Mouse (Mus musculus) A20 (cell line): Measurements from ENCODE around the gene Atp6v0d1.

ENCODE experiments used
- DNase-seq: peaks from one replicate; pipeline ENCODE4 v3.0.0-alpha.2; 2011; ENCODE audit warnings: low read depth, low spot score

The Atp6v0d1 gene

DNA sequence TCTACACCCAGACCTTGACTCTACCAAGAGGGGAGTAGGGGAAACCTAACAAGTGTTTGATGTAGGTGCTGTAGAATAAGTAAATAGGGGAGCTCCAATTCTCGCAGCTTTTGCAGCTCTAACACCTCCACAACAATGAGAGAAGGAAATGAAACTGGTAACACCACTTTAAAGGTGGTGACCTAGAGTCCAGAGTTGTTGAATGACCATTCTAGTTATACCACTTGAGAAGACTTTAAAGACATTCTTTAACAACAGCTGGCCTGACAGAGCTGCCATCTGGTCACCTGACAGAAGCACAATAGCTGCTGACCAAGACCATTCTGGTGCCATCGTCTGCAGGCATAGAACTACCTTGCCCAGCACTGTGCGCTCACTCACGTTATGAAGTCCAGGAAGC lies 26.9 kb downstream of the Atp6v0d1 start:
- peak; percentile 47 for DNase-seq

DNA sequence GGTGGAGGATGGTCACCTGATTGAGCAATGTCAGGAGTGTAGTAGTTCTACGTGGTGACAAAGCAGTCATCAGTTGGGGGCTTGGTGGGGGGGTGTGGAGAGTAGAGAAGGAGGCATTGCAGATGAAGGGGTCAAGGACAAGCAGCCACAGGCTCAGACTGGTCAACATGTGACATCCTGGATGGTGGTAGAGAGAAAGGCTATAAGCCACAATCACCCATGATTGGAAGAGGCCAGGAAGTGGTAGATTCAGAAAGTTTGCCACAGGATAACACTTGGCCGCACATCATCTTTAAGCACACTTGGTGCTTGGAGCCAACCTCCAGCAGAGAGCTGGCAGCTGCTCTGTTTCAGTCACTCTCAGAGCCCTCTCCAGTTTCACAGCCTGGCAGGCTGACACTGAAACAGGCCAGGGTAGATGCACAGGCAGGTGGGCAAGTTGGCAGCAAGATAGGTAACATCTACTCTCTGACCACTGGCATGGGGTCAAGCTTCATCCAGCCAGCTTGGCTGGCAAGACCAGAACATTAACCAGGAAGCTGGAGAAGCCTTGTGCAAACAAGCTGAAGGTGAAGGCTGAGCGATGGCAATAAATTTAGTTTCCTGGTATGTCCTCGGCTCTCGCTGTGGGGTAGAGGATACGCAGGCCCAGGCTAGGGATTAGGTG lies 28.7 kb downstream of the Atp6v0d1 start:
- DNase-seq, result no peak

DNA sequence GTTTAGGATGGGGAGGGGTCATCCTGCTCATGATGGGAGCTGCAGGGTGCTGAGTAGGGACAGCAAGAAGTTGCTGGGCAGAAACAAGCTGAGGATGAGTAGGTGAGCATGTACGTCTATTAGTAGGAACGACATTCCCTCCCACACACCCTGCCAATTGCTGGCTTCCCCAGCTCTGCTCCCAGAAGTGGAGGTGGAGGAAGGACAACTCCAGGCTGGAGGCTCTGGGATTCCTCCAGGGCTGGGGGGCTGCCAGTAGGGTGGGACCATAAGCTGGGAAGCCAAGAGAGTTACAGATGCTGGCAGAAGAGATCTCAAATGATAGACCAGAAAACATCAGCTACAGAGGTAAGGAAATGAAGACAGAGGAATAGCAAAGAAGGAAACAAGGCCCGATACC lies 29.3 kb downstream of the Atp6v0d1 start:
- no peak for DNase-seq

DNA sequence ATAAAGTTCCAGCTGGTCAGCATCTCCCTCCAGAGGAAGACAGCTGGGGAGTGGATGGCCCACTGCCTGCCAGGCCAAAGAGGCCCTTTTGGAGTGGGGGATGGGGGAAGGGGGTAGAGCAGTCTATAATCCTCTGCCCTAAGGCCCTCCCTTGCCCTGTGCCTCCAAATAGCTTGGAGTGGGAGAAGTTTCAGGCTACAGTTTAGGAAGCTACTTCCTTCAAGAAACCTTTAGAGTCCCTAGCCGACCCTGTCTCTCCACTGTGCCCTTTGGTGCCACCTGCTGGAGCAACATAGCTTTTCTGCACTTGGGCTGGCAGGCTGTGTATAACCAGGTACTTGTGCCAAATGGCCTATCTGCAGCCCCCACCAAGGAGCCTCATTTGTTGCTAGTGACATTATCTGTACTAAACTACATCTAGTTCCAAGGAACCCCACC lies 31.9 kb downstream of the Atp6v0d1 start:
- DNase-seq, result peak; percentile 73

DNA sequence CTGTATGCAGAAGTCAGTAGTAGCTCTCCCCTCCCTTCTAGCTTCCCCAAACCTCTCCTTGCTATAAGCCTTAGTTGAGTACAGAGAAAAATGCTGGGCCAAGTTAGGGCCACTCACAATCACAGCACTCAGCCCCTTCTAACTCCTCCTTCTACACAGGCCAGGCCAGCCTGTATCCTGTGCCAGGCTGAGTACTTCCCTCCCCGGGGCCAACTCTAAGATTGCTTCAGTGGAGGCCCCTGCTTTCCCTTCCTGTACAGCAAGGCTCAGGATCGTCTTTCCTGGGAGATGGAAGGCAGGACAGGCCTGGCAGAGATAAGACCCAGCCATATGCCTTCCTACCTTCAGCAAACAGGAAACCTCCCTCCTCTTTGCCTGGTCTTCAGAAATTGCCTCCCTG lies 32.4 kb downstream of the Atp6v0d1 start:
- DNase-seq, result no peak

DNA sequence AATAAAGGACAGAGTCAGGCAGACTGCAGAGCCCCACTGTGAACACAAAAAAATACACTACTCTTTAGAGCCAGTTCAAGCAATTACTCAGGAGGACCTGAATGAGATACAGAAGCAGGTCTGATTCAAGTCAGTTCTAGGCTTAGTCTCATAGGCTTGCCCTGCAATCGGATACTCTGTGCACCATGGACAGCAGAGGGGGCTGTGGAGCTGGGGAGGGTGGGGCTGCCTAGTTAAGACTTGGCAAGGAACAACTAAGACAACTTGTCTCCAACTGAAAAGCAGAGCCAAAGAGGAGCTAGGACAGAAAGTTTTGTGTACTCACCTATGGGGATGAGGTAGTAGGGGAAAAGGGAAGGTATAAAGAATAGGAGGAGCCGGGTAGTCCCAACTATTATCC lies 34.1 kb downstream of the Atp6v0d1 start:
- DNase-seq, result peak; percentile 50

- no peak for DNase-seq
Measured at GRCm38 (mm10) chr8:105529271-105529670, 36.6 kb downstream of the Atp6v0d1 start.

GRCm38 (mm10) chr8:105528206-105528605 lies 37.6 kb downstream of the Atp6v0d1 start:
- no peak for DNase-seq

GRCm38 (mm10) chr8:105527110-105527509 lies 38.7 kb downstream of the Atp6v0d1 start:
- no peak for DNase-seq

DNA sequence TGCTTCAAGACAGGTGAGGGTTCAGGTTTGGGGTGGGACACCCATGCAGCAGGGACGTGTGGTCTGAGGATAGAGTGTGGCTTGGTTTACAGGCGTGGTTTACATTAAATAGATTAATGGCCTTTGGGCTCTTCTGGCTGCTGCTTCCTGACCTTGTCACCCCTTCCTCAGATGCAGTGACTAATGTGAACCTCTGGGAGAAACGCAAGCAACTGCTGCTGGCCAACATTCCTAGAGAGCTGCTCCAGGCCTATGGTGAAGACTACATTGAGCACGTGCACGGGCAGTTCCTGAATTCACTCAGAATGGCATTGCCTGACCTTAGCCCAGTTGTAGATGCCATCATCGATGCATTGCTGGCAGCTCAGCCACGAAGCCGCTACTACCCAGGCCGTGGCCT lies 43.0 kb downstream of the Atp6v0d1 start:
- DNase-seq, result no peak

DNA sequence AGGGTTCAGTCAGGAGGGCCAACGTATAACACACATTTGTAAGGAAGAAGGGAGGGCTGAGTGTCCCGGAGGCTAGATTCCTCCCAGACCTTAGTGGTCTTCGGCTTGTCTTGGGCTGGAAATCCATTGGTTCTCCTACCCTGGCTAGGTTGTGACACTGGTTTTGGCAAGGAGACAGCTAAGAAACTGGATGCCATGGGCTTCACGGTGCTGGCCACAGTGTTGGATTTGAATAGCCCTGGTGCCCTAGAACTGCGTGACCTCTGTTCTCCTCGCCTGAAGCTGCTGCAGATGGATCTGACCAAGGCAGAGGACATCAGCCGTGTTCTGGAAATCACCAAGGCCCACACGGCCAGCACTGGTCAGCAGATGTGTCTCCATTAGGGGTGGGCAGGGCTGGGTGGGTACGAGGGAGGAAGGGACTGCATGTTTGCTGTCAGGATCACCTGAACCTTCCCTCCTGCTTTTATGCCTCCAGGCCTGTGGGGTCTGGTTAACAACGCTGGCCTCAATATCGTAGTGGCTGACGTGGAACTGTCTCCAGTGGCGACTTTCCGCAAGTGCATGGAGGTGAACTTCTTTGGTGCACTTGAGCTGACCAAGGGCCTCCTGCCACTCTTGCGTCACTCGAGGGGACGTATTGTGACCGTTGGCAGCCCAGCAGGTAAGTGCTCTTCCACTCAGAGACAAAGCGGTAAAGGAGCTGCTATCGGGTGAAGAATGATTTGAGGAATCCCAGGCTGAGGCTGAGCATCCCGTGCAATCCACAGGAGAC lies 43.7 kb downstream of the Atp6v0d1 start:
- DNase-seq, result no peak

DNA sequence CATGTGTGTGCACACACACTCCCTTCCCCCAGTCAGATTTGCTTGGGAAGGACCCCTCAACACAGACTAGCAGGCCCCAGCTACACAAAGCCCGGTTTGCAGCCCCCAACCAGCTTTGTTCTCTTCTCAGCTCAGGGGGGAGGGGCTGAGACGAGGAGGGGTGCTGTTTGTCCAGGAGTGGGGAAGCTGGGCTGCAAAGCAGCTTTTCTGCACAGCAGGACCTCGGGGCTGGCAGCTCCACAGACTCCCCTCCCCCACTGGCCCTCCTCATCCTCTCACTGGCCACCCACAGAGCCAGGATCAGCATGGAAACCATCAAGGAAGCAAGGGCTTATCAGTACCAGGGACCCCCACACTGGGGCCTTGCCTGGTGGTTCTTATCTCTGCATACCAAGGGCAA lies 44.8 kb downstream of the Atp6v0d1 start:
- no peak for DNase-seq

GRCm38 (mm10) chr8:105520521-105520920 lies 45.3 kb downstream of the Atp6v0d1 start:
- DNase-seq, result no peak

GRCm38 (mm10) chr8:105519591-105519990 lies 46.3 kb downstream of the Atp6v0d1 start:
- DNase-seq, result no peak

DNA sequence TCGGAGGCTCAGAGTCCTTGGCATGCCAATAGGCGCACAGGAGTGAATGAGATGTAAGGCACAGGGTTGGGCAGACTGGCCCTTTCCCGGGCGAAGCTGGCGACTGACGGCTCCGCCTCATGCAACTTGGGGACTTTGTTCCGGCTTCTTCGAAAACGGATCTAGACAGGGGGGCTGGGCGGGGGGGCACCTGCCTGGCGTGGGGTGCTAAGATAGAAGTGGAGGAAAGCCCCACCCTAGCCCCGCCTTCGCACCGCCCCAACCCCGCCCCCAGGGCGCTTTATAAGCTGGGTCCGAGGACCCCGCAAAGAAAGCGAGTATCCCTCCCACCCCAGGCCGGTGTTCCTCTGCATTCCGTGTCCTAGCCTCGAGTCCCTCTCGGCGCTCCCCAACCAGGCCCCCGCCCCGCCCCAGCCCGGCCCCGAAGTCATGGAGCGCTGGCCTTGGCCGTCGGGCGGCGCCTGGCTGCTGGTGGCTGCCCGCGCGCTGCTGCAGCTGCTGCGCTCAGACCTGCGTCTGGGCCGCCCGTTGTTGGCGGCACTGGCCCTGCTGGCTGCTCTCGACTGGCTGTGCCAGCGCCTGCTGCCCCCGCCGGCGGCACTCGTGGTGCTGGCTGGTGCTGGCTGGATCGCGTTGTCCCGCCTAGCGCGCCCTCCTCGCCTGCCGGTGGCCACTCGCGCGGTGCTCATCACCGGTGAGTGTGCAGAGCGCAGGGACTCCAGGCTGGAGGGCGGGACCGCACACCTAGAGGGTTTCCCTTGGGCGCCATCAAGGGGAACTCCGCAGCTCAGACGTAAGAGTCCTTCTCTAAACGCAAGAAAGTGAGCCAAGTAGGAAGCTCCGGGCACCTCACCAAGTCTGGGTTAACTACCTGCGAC lies 47.2 kb downstream of the Atp6v0d1 start, which contains the start of gene Hsd11b2:
Gene Hsd11b2 (plus strand): TSS at position 320 of the 878 bp plus-strand sequence.
- DNase-seq, result peak; percentile 82

GRCm38 (mm10) chr8:105517346-105517745 lies 48.5 kb downstream of the Atp6v0d1 start:
- DNase-seq, result no peak

- DNase-seq, result peak; percentile 76
Measured at GRCm38 (mm10) chr8:105516018-105516645, 49.7 kb downstream of the Atp6v0d1 start.

GRCm38 (mm10) chr8:105514656-105515055 lies 51.2 kb downstream of the Atp6v0d1 start:
- DNase-seq, result no peak

DNA sequence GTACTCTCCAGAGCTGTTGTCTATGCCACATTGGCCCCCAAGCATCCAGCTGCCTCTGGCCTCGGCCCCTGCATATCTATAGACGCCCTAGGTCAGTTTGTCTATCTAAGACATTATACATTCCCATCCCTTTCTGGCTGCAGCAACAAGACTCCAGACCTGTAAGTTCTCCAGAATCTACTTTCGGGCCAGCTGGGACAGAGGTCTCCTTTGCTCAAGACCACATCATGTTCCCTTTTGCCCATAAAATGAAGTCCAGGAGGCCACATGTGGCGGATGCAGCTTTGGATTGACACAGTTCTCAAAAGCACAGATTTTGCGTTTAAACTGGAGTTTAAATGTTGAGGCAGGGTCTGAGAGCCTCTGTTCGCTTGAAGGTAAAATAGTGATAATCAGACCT lies 51.7 kb downstream of the Atp6v0d1 start:
- DNase-seq, result no peak

GRCm38 (mm10) chr8:105509997-105510735 lies 55.7 kb downstream of the Atp6v0d1 start:
- peak; percentile 72 for DNase-seq

DNA sequence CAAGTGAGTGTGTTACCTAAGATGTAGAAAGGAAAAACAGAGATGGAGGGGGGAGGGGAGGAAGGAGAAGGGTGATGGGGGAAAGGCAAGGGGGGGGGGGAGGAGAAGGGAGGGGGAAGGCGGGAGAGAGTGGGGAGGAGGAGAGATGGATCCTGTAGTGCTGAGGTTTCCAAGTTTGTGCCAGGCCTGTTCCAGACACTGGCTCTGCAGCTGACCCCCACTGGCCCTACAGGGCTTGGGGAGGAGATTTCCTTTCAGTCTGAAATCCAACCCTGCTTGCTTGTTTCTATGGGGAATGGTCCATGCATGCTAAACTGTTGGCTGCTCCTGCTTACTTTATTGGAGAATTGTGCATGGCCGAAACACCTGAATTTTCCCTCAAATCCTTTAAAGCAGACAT lies 57.1 kb downstream of the Atp6v0d1 start:
- DNase-seq, result no peak
